Mouse (Mus musculus) layer of hippocampus, adult 11-12 months (tissue): ENCODE results near the gene Ifngr1.
"Not testable (repeated sequence)": the region's sequence is repeated elsewhere in the genome, so short reads cannot be mapped to it uniquely, and the experiment has no call there.

Source experiments
- DNase-seq: peaks from one replicate; pipeline ENCODE4 v3.0.0; 2022; ENCODE audit warnings: low spot score

The Ifngr1 gene

DNA sequence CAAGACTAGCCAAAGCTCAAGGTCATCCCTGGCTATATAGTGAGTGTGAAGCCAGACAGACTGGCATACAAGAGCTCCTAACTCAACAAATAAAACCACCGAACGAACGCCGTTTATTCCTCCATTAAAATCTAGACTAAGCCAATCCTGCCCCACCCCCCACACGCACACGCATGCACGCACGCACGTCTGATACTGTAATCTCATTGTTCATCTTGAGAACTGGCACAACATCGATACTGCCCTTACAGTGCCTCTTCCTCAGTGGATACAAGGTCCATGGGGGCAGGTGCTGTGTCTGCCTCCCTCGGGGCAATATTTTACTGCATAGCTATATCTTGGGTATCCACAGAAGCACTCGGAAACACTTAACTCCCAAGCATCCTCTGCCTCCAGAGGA, 2.1 kb upstream of the Ifngr1 start:
- DNase-seq: no peak

- no peak for DNase-seq
Observed at GRCm38 (mm10) chr10:19591286-19591640, 486 bp upstream of the Ifngr1 start.

GRCm38 (mm10) chr10:19592556-19592955, 807 bp downstream of the Ifngr1 start:
- DNase-seq: no peak

DNA sequence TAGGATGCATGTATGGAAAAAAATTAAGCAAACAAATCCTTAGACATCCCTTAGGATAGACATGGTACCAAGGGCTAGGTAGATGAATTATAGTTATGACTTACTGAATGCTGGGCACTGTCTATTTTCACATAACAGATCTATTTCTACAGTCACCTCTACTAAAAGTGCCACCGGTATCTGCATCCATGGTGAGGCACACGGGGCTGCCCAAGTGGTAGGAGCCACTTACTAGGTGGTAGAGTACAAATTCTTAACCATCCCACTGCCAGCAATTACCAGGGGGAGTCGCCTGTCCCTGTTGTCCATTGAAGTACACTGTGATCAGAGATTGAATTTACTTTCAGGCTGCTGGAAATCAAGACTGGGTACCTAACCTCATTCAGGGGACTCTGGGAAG, 1.5 kb downstream of the Ifngr1 start:
- no peak for DNase-seq

DNA sequence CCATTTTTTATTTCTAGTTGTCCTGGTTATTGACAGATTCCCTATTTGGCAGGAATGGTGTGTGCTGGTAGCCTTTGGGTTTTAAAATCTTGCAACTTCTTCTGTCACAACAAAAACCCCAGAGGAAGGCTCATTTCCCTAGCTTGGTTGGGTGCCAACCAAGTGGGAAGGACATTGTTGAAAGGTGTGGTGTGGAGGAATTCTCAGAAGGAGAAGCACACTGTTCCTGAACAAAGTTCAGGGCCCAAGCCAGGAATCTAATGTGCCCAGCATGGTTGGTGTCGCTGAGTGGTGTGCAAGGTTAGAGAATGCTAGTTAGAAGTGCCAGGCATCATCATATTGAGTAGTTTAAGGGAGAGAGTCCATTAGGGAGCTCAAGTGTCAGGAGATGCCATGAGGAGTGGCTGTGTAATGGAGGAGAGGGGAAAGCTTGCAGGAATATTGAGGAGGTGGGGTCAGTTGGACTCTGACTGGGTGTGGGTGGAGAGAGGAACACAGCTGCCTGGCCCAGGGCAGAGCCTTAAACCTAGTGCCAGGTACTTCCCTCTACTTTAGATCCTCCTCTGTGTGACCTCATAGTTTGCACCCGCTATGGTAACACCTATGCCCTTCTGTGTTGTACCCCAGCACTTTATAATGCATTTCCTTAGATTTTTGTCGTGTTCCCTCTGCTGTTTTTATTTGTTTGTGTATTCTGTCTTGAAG, 2.6 kb downstream of the Ifngr1 start:
- no peak for DNase-seq

DNA sequence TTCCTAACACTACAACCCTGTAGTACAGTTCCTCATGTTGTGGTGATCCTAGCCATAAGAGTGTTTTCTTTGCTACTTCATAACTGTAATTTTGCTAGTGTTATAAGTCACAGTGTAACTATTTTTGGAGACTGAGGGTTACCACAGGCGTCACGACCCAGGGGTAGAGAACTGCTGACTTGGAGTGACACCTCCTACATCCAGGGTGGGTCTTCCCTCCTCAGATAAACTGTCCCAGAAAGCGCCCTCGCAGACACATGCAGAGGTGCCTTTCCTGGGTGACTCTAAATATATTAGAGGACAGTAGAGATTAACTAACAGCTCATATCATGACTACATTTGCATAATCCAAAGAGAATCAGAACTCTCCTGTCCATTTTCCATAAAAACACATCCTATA, 5.1 kb downstream of the Ifngr1 start:
- no peak for DNase-seq

GRCm38 (mm10) chr10:19598091-19598490, 6.3 kb downstream of the Ifngr1 start:
- no peak for DNase-seq

- no peak for DNase-seq
Observed at GRCm38 (mm10) chr10:19599331-19600092, 7.8 kb downstream of the Ifngr1 start.

GRCm38 (mm10) chr10:19600093-19600420, 8.3 kb downstream of the Ifngr1 start:
- no peak for DNase-seq

- not testable (repeated sequence) for DNase-seq
Observed at GRCm38 (mm10) chr10:19601502-19601901, 9.8 kb downstream of the Ifngr1 start.

DNA sequence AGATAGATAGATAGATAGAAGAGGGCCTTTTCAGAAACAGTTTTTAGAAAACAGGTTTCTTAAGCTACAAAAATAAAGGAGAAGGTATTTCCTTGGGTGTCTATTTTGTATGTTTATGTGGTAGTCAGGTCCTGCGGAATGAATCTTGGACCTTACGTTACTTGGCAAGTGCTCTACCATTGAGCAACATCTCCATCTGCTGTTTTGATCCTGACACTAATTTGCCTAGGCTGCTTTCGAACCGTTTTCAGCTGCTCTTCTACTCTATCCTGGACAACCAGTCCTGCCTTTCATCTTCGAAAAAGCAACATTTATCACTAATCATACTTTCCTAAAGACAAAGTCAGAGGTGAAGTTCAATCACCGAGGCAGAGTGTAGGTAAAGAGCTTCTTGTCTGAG, 11.5 kb downstream of the Ifngr1 start:
- no peak for DNase-seq

- no peak for DNase-seq
Observed at GRCm38 (mm10) chr10:19609125-19609524, 17.4 kb downstream of the Ifngr1 start.

- DNase-seq: no peak
Observed at GRCm38 (mm10) chr10:19611616-19612015, 19.9 kb downstream of the Ifngr1 start.

GRCm38 (mm10) chr10:19613111-19613753, 21.5 kb downstream of the Ifngr1 start:
- no peak for DNase-seq

GRCm38 (mm10) chr10:19619736-19620135, 28.0 kb downstream of the Ifngr1 start:
- no peak for DNase-seq

- no peak for DNase-seq
Observed at GRCm38 (mm10) chr10:19621408-19622048, 29.8 kb downstream of the Ifngr1 start, which contains the start of gene Il22ra2. TSS of gene Il22ra2 (plus strand) at chr10:19621998.

DNA sequence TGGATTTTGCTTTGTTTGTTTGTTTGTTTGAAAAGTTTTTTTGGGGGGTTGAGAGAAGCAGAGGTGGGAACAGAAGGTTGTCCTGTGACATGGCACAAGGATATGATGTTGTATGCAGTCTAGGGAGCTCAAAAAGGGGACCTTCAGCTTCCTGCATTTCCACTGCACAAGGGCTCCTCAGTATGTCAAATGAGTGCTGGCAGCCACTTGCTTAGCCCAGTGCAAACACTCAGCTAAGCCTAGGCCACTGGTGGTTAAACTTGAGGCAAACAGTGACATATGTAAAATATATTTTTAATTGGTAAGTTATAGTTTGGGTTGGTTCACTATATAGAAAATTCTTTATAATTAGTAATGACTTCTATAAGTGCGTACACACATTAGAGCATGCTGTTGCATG, 32.9 kb downstream of the Ifngr1 start:
- DNase-seq: no peak

GRCm38 (mm10) chr10:19627342-19627741, 35.6 kb downstream of the Ifngr1 start:
- DNase-seq: no peak

DNA sequence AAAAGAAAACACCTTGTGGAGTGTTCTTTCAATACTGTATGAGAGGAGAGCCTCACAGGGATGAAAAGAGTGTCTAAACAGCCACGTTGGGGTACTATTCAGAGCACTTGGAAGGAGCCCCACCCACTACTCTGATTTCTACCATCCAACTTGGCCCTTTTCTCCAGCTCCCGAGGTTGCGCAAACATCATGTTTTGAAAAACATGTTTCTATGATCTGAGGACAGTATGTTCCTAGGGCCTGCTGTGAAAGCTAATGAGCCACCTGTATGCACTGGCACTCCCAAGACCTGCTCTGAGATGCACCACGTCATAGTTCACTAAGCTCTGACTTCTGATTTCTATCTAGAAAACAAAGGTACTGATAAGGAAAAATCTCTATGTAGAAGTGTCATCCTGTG, 36.0 kb downstream of the Ifngr1 start:
- DNase-seq: no peak

DNA sequence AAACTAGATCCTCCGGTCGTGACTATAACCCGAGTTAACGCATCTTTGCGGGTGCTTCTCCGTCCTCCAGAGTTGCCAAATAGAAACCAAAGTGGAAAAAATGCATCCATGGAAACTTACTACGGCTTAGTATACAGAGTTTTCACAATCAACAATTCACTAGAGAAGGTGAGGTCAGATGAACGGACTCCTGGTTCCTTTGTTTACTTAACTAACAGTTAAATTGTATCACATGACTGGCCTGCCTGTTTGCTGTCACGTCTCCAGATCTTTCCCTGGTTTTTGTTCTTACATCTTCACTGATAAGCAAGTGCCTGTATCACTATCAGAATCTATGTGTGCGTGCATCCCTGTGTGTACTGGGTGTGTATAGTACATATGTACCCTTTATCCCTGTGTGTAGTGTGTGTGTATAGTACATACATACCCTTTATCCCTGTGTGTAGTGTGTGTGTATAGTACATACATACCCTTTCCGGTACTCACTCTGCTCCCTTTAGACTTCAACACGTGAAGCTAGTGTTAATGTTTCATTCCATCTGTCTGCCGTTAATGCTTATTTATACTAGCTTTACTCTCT, 40.0 kb downstream of the Ifngr1 start:
- no peak for DNase-seq

GRCm38 (mm10) chr10:19638851-19639250, 47.1 kb downstream of the Ifngr1 start:
- DNase-seq: no peak

DNA sequence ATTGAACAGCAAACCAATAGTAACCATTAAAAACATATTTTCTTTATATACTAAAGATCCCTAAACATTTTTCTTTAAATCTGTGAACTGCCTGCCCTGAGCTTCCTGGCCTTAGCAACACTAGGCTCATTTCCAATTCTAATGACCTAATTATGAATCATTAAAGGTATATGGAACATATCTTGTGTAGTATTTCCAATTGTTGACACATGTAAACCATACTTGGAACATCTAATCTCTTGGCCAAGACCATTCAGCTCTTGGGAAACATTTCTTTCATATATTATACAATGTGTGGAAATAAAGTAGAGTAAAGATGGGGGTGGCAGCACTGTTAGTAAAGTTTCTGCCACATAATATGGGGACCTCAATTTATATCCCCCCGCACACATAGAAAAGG, 47.9 kb downstream of the Ifngr1 start:
- no peak for DNase-seq
